Mouse (Mus musculus): ENCODE results near the gene Igsf8.

DNA sequence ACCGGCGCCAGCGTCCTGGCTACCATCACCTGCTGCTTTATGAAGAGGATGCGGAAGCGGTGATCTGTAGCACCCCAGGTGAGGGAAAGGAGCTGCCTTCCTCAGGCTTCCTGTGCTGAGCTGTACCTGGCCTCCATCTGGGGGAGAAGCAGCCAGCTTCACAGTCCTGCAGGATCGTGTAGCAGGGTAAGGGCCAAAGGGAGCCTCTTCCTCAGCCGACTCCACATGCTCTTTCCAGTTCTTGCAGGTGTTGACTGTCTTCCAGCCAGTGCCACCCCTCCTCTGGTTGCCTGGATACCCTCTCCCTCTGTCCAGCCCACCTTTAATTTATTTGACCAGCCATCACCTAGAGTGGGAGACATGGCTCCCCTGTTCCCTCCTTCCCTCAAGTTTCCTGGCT is 57.9 kb downstream of the Igsf8 start:
- TF ChIP-seq POLR2A (IDR thresholded peaks at IDR 0.05; ENCODE audit: control insufficient read depth, extremely low read depth, insufficient read depth, low read length, poor library complexity) (no peak), CTCF (IDR thresholded peaks at IDR 0.05; ENCODE audit: borderline replicate concordance, control insufficient read depth, extremely low read depth, insufficient read depth, low read length, poor library complexity) (no peak)
